Mouse (Mus musculus) brain, adult 10 weeks (tissue): Measurements from ENCODE around the gene Stxbp1. TPM values are rescaled to one million over a fixed set of nuclear protein-coding genes. Genes with fewer than 3 reads are reported as not detected.

Source experiments
- polyA plus RNA-seq: library from polyadenylated mRNA; stranded (reverse); fragments of 350-450 nt; fragmentation: Illumina TruSeq; extraction: RNeasy Lipid Tissue Mini Kit (QIAGEN cat#74804); gene quantifications from one replicate; pipeline ENCODE4 v1.2.3, GENCODE M21; 2015; ENCODE audit warnings: low read depth, low replicate concordance

Gene Stxbp1
- 506 TPM for polyA plus RNA-seq

GRCm38 (mm10) chr2:32846805-32847467 lies at the start of gene Stxbp1:
TSS of gene Stxbp1 (minus strand) at chr2:32847245.

GRCm38 (mm10) chr2:32875675-32876489 lies 28.8 kb upstream of the Stxbp1 start, which contains the start of gene Fam129b:
TSS of gene Fam129b (plus strand) at chr2:32876114.

GRCm38 (mm10) chr2:32784048-32784681 lies 62.9 kb downstream of the Stxbp1 start, which contains the start of gene Cfap157:
TSS of gene Cfap157 (minus strand) at chr2:32784428.

GRCm38 (mm10) chr2:32775359-32776074 lies 71.5 kb downstream of the Stxbp1 start, which contains the start of the genes Ttc16 and Ptrh1:
TSS of gene Ttc16 (minus strand) at chr2:32775633.
TSS of gene Ptrh1 (plus strand) at chr2:32775786.

GRCm38 (mm10) chr2:32757056-32757845 lies 89.8 kb downstream of the Stxbp1 start, which contains the start of gene Tor2a:
TSS of gene Tor2a (plus strand) at chr2:32757234.

GRCm38 (mm10) chr2:32740916-32741272 lies 106.2 kb downstream of the Stxbp1 start, which contains the start of gene 6330409D20Rik:
TSS of gene 6330409D20Rik (minus strand) at chr2:32741016.

Other genes with a start within 250 kb of the Stxbp1 start
- gene St6galnac6, start 247.5 kb downstream of the Stxbp1 start, polyA plus RNA-seq, result 122 TPM
- 123 TPM for gene Ak1, start 225.5 kb downstream of the Stxbp1 start, polyA plus RNA-seq
- gene Eng, start 200.7 kb downstream of the Stxbp1 start, polyA plus RNA-seq, result 20.2 TPM
- 8.9 TPM for gene Fpgs, start 143.1 kb downstream of the Stxbp1 start, polyA plus RNA-seq
- 127 TPM for gene Cdk9, start 134.2 kb downstream of the Stxbp1 start, polyA plus RNA-seq
- gene Sh2d3c, start 126.2 kb downstream of the Stxbp1 start, polyA plus RNA-seq, result 15.5 TPM
- gene 6330409D20Rik, start 106.2 kb downstream of the Stxbp1 start, polyA plus RNA-seq, result 2.6 TPM
- 35.2 TPM for gene Tor2a, start 90.0 kb downstream of the Stxbp1 start, polyA plus RNA-seq
- 1.5 TPM for gene Ttc16, start 71.6 kb downstream of the Stxbp1 start, polyA plus RNA-seq
- gene Ptrh1, start 71.5 kb downstream of the Stxbp1 start, polyA plus RNA-seq, result 6.8 TPM
- 1.3 TPM for gene Cfap157, start 62.8 kb downstream of the Stxbp1 start, polyA plus RNA-seq
- gene Fam129b, start 28.9 kb upstream of the Stxbp1 start, polyA plus RNA-seq, result 19.9 TPM
- gene Rpl12, start 114.3 kb upstream of the Stxbp1 start, polyA plus RNA-seq, result 710 TPM
- 26.3 TPM for gene Lrsam1, start 114.4 kb upstream of the Stxbp1 start, polyA plus RNA-seq
- gene Slc2a8, start 134.8 kb upstream of the Stxbp1 start, polyA plus RNA-seq, result 20.3 TPM